Mouse (Mus musculus) G1E-ER4 (cell line): ENCODE results near the gene Spdef. TPM values are rescaled to one million over a fixed set of nuclear protein-coding genes. Genes with fewer than 3 reads are reported as not detected.

Source experiments
- GATA1 ChIP-seq: IDR thresholded peaks from one replicate; pipeline ENCODE4 v1.8.0; 2012; ENCODE audit warnings: low read length, inconsistent platforms
- polyA plus RNA-seq: library from polyadenylated mRNA; stranded (reverse); fragments of >175 nt; gene quantifications from 2 replicates; pipeline ENCODE4 v1.2.3, GENCODE M21; 2012

The Spdef gene
- polyA plus RNA-seq, 1 experiment = 0.10 TPM

GRCm38 (mm10) chr17:27703961-27704621, 24.7 kb downstream of the Spdef start:
- TF ChIP-seq GATA1 = no peak

GRCm38 (mm10) chr17:27702518-27702917, 26.2 kb downstream of the Spdef start:
- no peak for TF ChIP-seq GATA1

GRCm38 (mm10) chr17:27701856-27702255, 26.9 kb downstream of the Spdef start:
- TF ChIP-seq GATA1 = no peak

GRCm38 (mm10) chr17:27700812-27701211, 27.9 kb downstream of the Spdef start:
- TF ChIP-seq GATA1 = no peak

GRCm38 (mm10) chr17:27699641-27700244, 29.0 kb downstream of the Spdef start:
- no peak for TF ChIP-seq GATA1

- TF ChIP-seq GATA1 = no peak
Observed at GRCm38 (mm10) chr17:27690993-27691693, 37.6 kb downstream of the Spdef start.

- TF ChIP-seq GATA1 = no peak
Observed at GRCm38 (mm10) chr17:27686395-27686794, 42.4 kb downstream of the Spdef start.

- TF ChIP-seq GATA1 = no peak
Observed at GRCm38 (mm10) chr17:27685550-27685913, 43.2 kb downstream of the Spdef start.

- no peak for TF ChIP-seq GATA1
Observed at GRCm38 (mm10) chr17:27684886-27685549, 43.7 kb downstream of the Spdef start.

GRCm38 (mm10) chr17:27678924-27679813, 49.6 kb downstream of the Spdef start:
- no peak for TF ChIP-seq GATA1

- no peak for TF ChIP-seq GATA1
Observed at GRCm38 (mm10) chr17:27677756-27678155, 51.0 kb downstream of the Spdef start.

- no peak for TF ChIP-seq GATA1
Observed at GRCm38 (mm10) chr17:27676270-27676669, 52.5 kb downstream of the Spdef start.

GRCm38 (mm10) chr17:27675453-27675852, 53.3 kb downstream of the Spdef start:
- TF ChIP-seq GATA1 = no peak

- TF ChIP-seq GATA1 = no peak
Observed at GRCm38 (mm10) chr17:27673945-27674344, 54.8 kb downstream of the Spdef start.

- TF ChIP-seq GATA1 = no peak
Observed at GRCm38 (mm10) chr17:27671720-27672119, 57.0 kb downstream of the Spdef start.

Other genes starting within 250 kb of the Spdef start
- gene Grm4, start 207.6 kb downstream of the Spdef start, polyA plus RNA-seq = not detected in 2 replicates
- gene Hmga1, start 172.5 kb downstream of the Spdef start, polyA plus RNA-seq = 1,592 and 2,596 TPM in 2 replicates
- gene AI413582, start 163.2 kb downstream of the Spdef start, polyA plus RNA-seq = 103 and 142 TPM in 2 replicates
- gene Nudt3, start 105.5 kb downstream of the Spdef start, polyA plus RNA-seq = 159 and 230 TPM in 2 replicates
- gene RPS10-NUDT3, start 93.7 kb downstream of the Spdef start, polyA plus RNA-seq = not detected in 2 replicates
- gene Rps10, start 92.3 kb downstream of the Spdef start, polyA plus RNA-seq = 2,779 and 3,446 TPM in 2 replicates
- gene Pacsin1, start 73.4 kb downstream of the Spdef start, polyA plus RNA-seq = not detected in 2 replicates
- gene D17Wsu92e, start 91.7 kb upstream of the Spdef start, polyA plus RNA-seq = 66.9 and 80.5 TPM in 2 replicates
- gene Snrpc, start 109.2 kb upstream of the Spdef start, polyA plus RNA-seq = 734 and 1,027 TPM in 2 replicates
- gene Uhrf1bp1, start 127.5 kb upstream of the Spdef start, polyA plus RNA-seq = 16.4 and 40.8 TPM in 2 replicates
- 11.1 and 13.2 TPM in 2 replicates for gene Anks1, start 180.4 kb upstream of the Spdef start, polyA plus RNA-seq
- gene Taf11, start 180.9 kb upstream of the Spdef start, polyA plus RNA-seq = 42.7 and 57.3 TPM in 2 replicates